Mouse (Mus musculus): ENCODE data around the gene Dennd4c. TPM values are rescaled to one million over a fixed set of nuclear protein-coding genes. Genes with fewer than 3 reads are reported as not detected.

Dennd4c gene
- polyA plus RNA-seq, 1 experiment from 2014 or later, result 7.5 TPM

GRCm38 (mm10) chr4:86887879-86888278 lies 139.5 kb downstream of the Dennd4c start:
- no peak overlapping the region for H3K27ac ChIP-seq (ENCODE audit: low read length)
- no peak for ATAC-seq (ENCODE audit: low read depth)
- peaks cover 5% of the 10 kb centered on the region for H3K36me3 ChIP-seq (ENCODE audit: control insufficient read depth, insufficient read depth, low read length)
- H3K4me1 ChIP-seq (replicated peaks; ENCODE audit: control insufficient read depth, insufficient read depth, low read length), result peaks cover 6% of the 10 kb centered on the region
- peaks cover 2% of the 10 kb centered on the region; the same call in 1 of the 2 replicates for H3K9me3 ChIP-seq (ENCODE audit: control insufficient read depth, low read length)
- no peaks in the 10 kb centered on the region for H3K27me3 ChIP-seq (ENCODE audit: control insufficient read depth, insufficient read depth, low read depth, low read length)
- H3K4me3 ChIP-seq (ENCODE audit: low read length), result no peak overlapping the region
- no peak overlapping the region for H3K4me2 ChIP-seq (ENCODE audit: low read depth, low read length)
- WGBS, result 77% methylated on average over 5 of the region's 5 CpGs
- H3K9ac ChIP-seq (ENCODE audit: low read length), result no peak overlapping the region

DNA sequence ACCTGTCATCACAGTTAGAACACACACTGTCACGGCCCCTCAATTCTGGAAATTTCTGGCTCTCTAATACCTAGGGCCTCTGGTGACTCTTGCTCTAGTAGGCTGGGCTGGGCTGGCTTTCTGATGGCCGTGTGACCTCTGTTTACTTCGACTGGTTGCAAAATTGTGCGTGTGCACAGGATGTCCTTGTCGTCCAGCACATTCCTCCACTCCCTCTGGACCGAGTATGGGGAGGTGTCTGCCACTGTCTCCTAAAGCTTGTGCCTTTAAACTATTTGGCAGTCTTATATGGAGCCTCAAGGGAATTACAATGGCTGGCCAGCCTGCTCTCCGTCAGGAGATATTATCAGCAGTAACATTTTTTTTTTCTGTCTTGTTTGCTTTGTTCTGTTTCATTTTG lies 149.1 kb downstream of the Dennd4c start:
- Histone ChIP-seq H3K4me3 (ENCODE audit: low read length) (no peak overlapping the region), H3K9ac (ENCODE audit: low read length) (no peak overlapping the region), H3K9me3 (ENCODE audit: control insufficient read depth, low read length) (no peaks in the 10 kb centered on the region), H3K4me1 (replicated peaks; ENCODE audit: control insufficient read depth, insufficient read depth, low read length) (peaks cover 13% of the 10 kb centered on the region), H3K36me3 (ENCODE audit: control insufficient read depth, insufficient read depth, low read length) (no peaks in the 10 kb centered on the region), H3K4me2 (ENCODE audit: low read depth, low read length) (no peak overlapping the region), H3K27me3 (ENCODE audit: control insufficient read depth, insufficient read depth, low read depth, low read length) (no peaks in the 10 kb centered on the region), H3K27ac (ENCODE audit: low read length) (peak overlapping the region; percentile 12; the same call in 1 of the 2 replicates)
- 52% methylated on average over 7 of the region's 7 CpGs for WGBS
- peak; percentile 32 for ATAC-seq (ENCODE audit: low read depth)

GRCm38 (mm10) chr4:86898791-86899474 lies 150.6 kb downstream of the Dennd4c start:
- peaks cover 13% of the 10 kb centered on the region for H3K4me1 ChIP-seq (replicated peaks; ENCODE audit: control insufficient read depth, insufficient read depth, low read length)
- H3K4me2 ChIP-seq (ENCODE audit: low read depth, low read length), result no peak overlapping the region
- peak; percentile 88 for ATAC-seq (ENCODE audit: low read depth)
- H3K36me3 ChIP-seq (ENCODE audit: control insufficient read depth, insufficient read depth, low read length), result no peaks in the 10 kb centered on the region
- H3K4me3 ChIP-seq (ENCODE audit: low read length), result no peak overlapping the region
- WGBS, result 19% methylated on average over 14 of the region's 14 CpGs
- H3K9me3 ChIP-seq (ENCODE audit: control insufficient read depth, low read length), result no peaks in the 10 kb centered on the region
- no peak overlapping the region for H3K9ac ChIP-seq (ENCODE audit: low read length)
- H3K27ac ChIP-seq (ENCODE audit: low read length), result peak overlapping the region; percentile 79
- no peaks in the 10 kb centered on the region for H3K27me3 ChIP-seq (ENCODE audit: control insufficient read depth, insufficient read depth, low read depth, low read length)

Other genes with a start within 250 kb of the Dennd4c start
- gene Saxo1, start 190.2 kb upstream of the Dennd4c start, polyA plus RNA-seq (2015; fragmentation: Nextera tagmentation; extraction: Ambion mirVana), result not detected in 2 replicates
- 97.0 and 98.6 TPM in 2 replicates for gene Rraga, start 172.9 kb upstream of the Dennd4c start, polyA plus RNA-seq (2015; fragmentation: Nextera tagmentation; extraction: Ambion mirVana)
- 18.1 and 21.2 TPM in 2 replicates for gene Haus6, start 136.5 kb upstream of the Dennd4c start, polyA plus RNA-seq (2015; fragmentation: Nextera tagmentation; extraction: Ambion mirVana)
- gene Plin2, start 78.5 kb upstream of the Dennd4c start, polyA plus RNA-seq (2015; fragmentation: Nextera tagmentation; extraction: Ambion mirVana), result 152 and 162 TPM in 2 replicates
- 689 and 723 TPM in 2 replicates for gene Rps6, start 108.9 kb downstream of the Dennd4c start, polyA plus RNA-seq (2015; fragmentation: Nextera tagmentation; extraction: Ambion mirVana)
- gene Acer2, start 125.8 kb downstream of the Dennd4c start, polyA plus RNA-seq (2015; fragmentation: Nextera tagmentation; extraction: Ambion mirVana), result 37.2 and 37.6 TPM in 2 replicates